In the genomic region with DNA sequence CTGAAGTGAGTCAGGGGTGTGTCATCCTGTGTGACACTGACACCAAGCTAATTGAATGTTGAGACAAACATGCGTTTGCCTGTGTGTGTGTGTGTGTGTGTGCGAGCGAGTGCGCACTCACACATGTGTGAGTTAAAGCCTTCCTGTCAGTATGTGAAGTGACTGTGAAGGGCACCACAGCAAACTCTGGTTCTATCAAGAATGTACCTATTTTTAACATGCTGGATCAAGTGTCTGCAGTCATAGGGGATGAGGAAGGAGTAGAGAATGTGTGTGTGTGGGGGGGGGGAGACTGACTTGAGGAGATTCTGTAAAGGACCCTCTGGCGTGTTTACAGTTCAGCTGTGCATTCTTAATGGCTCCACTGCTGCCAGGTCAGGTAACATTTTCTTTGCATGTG, we compare ENCODE assay signal across 9 mouse cellular contexts.
DNase-seq lines count a peak whose midpoint lies in the region; ATAC-seq and TF ChIP-seq lines count a peak whose summit lies in the region.
"Had no signal": no experiment of that assay in that cellular context is flagged by ENCODE, and none has a peak within 500 bp of the region (broad histone marks: within the 10 kb centered on the region; RNA-seq: fewer than 3 reads in every experiment).

No protein-coding gene starts in this region.

- H3K4me3 ChIP-seq in kidney, postnatal 0 days (replicated peaks; ENCODE audit: low read depth, low read length) = no peak overlapping the region
- H3K4me3 ChIP-seq in embryonic facial prominence, embryonic 15.5 days (replicated peaks) = no peak overlapping the region
- H3K4me3 ChIP-seq in intestine, embryonic 15.5 days (replicated peaks) = no peak overlapping the region
- no peak overlapping the region for H3K4me3 ChIP-seq in neural tube, embryonic 15.5 days (replicated peaks)
- H3K4me3 ChIP-seq: liver, embryonic 15.5 days had no signal

- H3K27ac ChIP-seq in kidney, postnatal 0 days = peak overlapping the region; percentile 51
- H3K27ac ChIP-seq in embryonic facial prominence, embryonic 15.5 days (replicated peaks) = peak overlapping the region; percentile 92
- H3K27ac ChIP-seq in intestine, embryonic 15.5 days = peak overlapping the region; percentile 80
- peak overlapping the region; percentile 86 for H3K27ac ChIP-seq in neural tube, embryonic 15.5 days (replicated peaks)

- H3K27me3 ChIP-seq in kidney, postnatal 0 days (ENCODE audit: insufficient read depth, low read length) = no peaks in the 10 kb centered on the region
- no peaks in the 10 kb centered on the region for H3K27me3 ChIP-seq in embryonic facial prominence, embryonic 15.5 days
- H3K27me3 ChIP-seq in intestine, embryonic 15.5 days (replicated peaks) = no peaks in the 10 kb centered on the region
- H3K27me3 ChIP-seq in neural tube, embryonic 15.5 days (replicated peaks) = no peaks in the 10 kb centered on the region
- H3K27me3 ChIP-seq: liver, embryonic 15.5 days had no signal

- DNase-seq in kidney, postnatal 0 days (ENCODE audit: low spot score) = no peak
- DNase-seq in kidney, adult 9 months = no peak
- no peak for DNase-seq in gastrocnemius, postnatal 25 days
- DNase-seq in thymus, adult 18-20 months = no peak
- DNase-seq in layer of hippocampus, adult 9-10 months (ENCODE audit: low spot score) = no peak

- peak; percentile 5; the same call in 1 of the 2 replicates for ATAC-seq in kidney, postnatal 0 days (replicated peaks; ENCODE audit: low FRiP score, low read depth)
- ATAC-seq in embryonic facial prominence, embryonic 15.5 days (ENCODE audit: insufficient number of reproducible peaks, low FRiP score, low TSS enrichment, low read depth) = peak; percentile 37; the same call in 1 of the 2 replicates
- ATAC-seq in intestine, embryonic 15.5 days = peak; percentile 32; the same call in 1 of the 2 replicates
- peak; percentile 42 for ATAC-seq in neural tube, embryonic 15.5 days (ENCODE audit: low FRiP score)

- no peaks in the 10 kb centered on the region for H3K36me3 ChIP-seq in kidney, postnatal 0 days (ENCODE audit: insufficient read depth, low read length)
- no peaks in the 10 kb centered on the region for H3K36me3 ChIP-seq in embryonic facial prominence, embryonic 15.5 days
- H3K36me3 ChIP-seq in intestine, embryonic 15.5 days = no peaks in the 10 kb centered on the region
- no peaks in the 10 kb centered on the region for H3K36me3 ChIP-seq in neural tube, embryonic 15.5 days
- H3K36me3 ChIP-seq: liver, embryonic 15.5 days had no signal

- H3K9ac ChIP-seq in kidney, postnatal 0 days (ENCODE audit: low read depth, low read length) = no peak overlapping the region
- no peak overlapping the region for H3K9ac ChIP-seq in embryonic facial prominence, embryonic 15.5 days
- H3K9ac ChIP-seq in intestine, embryonic 15.5 days = no peak overlapping the region
- peak overlapping the region; percentile 11; the same call in 1 of the 2 replicates for H3K9ac ChIP-seq in neural tube, embryonic 15.5 days (replicated peaks)
- H3K9ac ChIP-seq: liver, embryonic 15.5 days had no signal

- H3K9me3 ChIP-seq in kidney, postnatal 0 days (replicated peaks; ENCODE audit: low read length) = no peaks in the 10 kb centered on the region
- no peaks in the 10 kb centered on the region for H3K9me3 ChIP-seq in embryonic facial prominence, embryonic 15.5 days (replicated peaks)
- no peaks in the 10 kb centered on the region for H3K9me3 ChIP-seq in intestine, embryonic 15.5 days
- H3K9me3 ChIP-seq in neural tube, embryonic 15.5 days (replicated peaks) = no peaks in the 10 kb centered on the region
- H3K9me3 ChIP-seq: liver, embryonic 15.5 days had no signal

- no peak for TF ChIP-seq CTCF in kidney, postnatal 0 days (IDR thresholded peaks at IDR 0.05; ENCODE audit: low read depth)

- peak overlapping the region; percentile 44; the same call in 1 of the 2 replicates for H3K4me2 ChIP-seq in kidney, postnatal 0 days (ENCODE audit: low read length)
- peak overlapping the region; percentile 51 for H3K4me2 ChIP-seq in embryonic facial prominence, embryonic 15.5 days (replicated peaks)
- H3K4me2 ChIP-seq in intestine, embryonic 15.5 days (replicated peaks) = peak overlapping the region; percentile 19
- peak overlapping the region; percentile 42 for H3K4me2 ChIP-seq in neural tube, embryonic 15.5 days
- H3K4me2 ChIP-seq: liver, embryonic 15.5 days had no signal

- peaks cover 42% of the 10 kb centered on the region for H3K4me1 ChIP-seq in kidney, postnatal 0 days (replicated peaks; ENCODE audit: insufficient read depth, low read length)
- H3K4me1 ChIP-seq in embryonic facial prominence, embryonic 15.5 days = peaks cover 54% of the 10 kb centered on the region
- peaks cover 44% of the 10 kb centered on the region for H3K4me1 ChIP-seq in intestine, embryonic 15.5 days (replicated peaks)
- peaks cover 56% of the 10 kb centered on the region for H3K4me1 ChIP-seq in neural tube, embryonic 15.5 days

- WGBS in kidney, postnatal 0 days = 22% methylated on average over 5 of the region's 5 CpGs
- WGBS in embryonic facial prominence, embryonic 15.5 days = 18% methylated on average over 5 of the region's 5 CpGs
- WGBS in intestine, embryonic 15.5 days = 41% methylated on average over 5 of the region's 5 CpGs
- 56% methylated on average over 5 of the region's 5 CpGs for WGBS in neural tube, embryonic 15.5 days
